In the genomic region with DNA sequence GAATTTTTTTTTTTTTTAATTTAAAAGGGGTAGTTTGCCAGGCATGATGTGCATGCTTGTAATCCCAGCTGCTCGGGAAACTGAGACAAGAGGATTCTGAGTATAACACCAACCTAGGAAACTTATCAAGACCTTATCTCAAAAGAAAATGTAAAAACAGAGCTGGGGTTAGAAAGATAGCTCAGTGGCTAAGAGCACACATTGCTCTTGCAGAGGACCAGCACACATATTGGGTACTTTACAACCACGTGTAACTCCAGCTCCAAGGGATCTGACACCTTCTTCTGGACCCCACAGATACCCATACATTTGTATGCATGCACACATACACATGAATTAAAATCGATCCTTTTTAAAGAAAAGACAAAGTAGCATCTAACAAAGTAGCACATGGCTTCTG, we compare ENCODE assay signal across 23 mouse cellular contexts. TPM values are rescaled to one million over a fixed set of nuclear protein-coding genes. Genes with fewer than 3 reads are reported as not detected.
"Had no signal": no experiment of that assay in that cellular context is flagged by ENCODE, and none has a peak within 500 bp of the region (broad histone marks: within the 10 kb centered on the region; RNA-seq: fewer than 3 reads in every experiment).

No protein-coding gene starts in this region.

- H3K4me2 ChIP-seq: lung, embryonic 15.5 days; midbrain, embryonic 11.5 days; midbrain, embryonic 13.5 days; midbrain, embryonic 15.5 days; neural tube, embryonic 12.5 days; stomach, embryonic 15.5 days had no signal

- ATAC-seq: lung, postnatal 0 days; midbrain, embryonic 13.5 days; midbrain, embryonic 15.5 days had no signal

- DNase-seq: lung, adult 2 months; lung, postnatal 14 days; lung, postnatal 36 days; right cerebral cortex, postnatal 14 days; thymus, adult 2 months; thymus, postnatal 25 days; thymus, postnatal 4 days had no signal

- H3K27ac ChIP-seq: lung, embryonic 15.5 days; macrophage; midbrain, embryonic 13.5 days; midbrain, embryonic 15.5 days; neural tube, embryonic 12.5 days; stomach, embryonic 15.5 days; stomach, postnatal 0 days had no signal

- H3K4me3 ChIP-seq: lung, embryonic 15.5 days; megakaryocyte, embryonic 14.5 days; midbrain, embryonic 13.5 days; midbrain, embryonic 15.5 days; neural tube, embryonic 12.5 days; stomach, embryonic 15.5 days had no signal

- H3K9ac ChIP-seq: lung, embryonic 15.5 days; midbrain, embryonic 13.5 days; midbrain, embryonic 15.5 days; neural tube, embryonic 12.5 days; stomach, embryonic 15.5 days had no signal

- H3K9me3 ChIP-seq: lung, embryonic 15.5 days; megakaryocyte, embryonic 14.5 days; midbrain, embryonic 13.5 days; midbrain, embryonic 15.5 days; neural tube, embryonic 12.5 days; stomach, embryonic 15.5 days had no signal

- H3K27me3 ChIP-seq: lung, embryonic 15.5 days; megakaryocyte, embryonic 14.5 days; midbrain, embryonic 13.5 days; midbrain, embryonic 15.5 days; neural tube, embryonic 12.5 days; stomach, embryonic 15.5 days had no signal

RNA-seq across cellular contexts. Expression of a gene that starts 4.2 kb away (rescaled TPM):
- total RNA-seq: monocyte, adult 5-6 weeks had no signal
- polyA plus RNA-seq: macrophage had no signal

RNA-seq across cellular contexts. Expression of a gene that starts 21.6 kb away (rescaled TPM):
- total RNA-seq: megakaryocyte progenitor cell, adult 5-6 weeks; midbrain, postnatal 0 days; monocyte, adult 5-6 weeks had no signal
- polyA plus RNA-seq: lung, adult 2 months; lung, embryonic 15.5 days; lung, postnatal 0 days; midbrain, embryonic 11.5 days; midbrain, embryonic 13.5 days; midbrain, embryonic 15.5 days; midbrain, postnatal 0 days; neural tube, embryonic 14.5 days; stomach, embryonic 15.5 days; stomach, postnatal 0 days; testis, adult 2 months had no signal

RNA-seq across cellular contexts. Expression of a gene that starts 40.2 kb away (rescaled TPM):
- total RNA-seq: megakaryocyte progenitor cell, adult 5-6 weeks; monocyte, adult 5-6 weeks; neutrophil, adult 5-6 weeks had no signal
- polyA plus RNA-seq: macrophage had no signal
